16 mouse cellular contexts compared by ENCODE assay signal in the genomic region with DNA sequence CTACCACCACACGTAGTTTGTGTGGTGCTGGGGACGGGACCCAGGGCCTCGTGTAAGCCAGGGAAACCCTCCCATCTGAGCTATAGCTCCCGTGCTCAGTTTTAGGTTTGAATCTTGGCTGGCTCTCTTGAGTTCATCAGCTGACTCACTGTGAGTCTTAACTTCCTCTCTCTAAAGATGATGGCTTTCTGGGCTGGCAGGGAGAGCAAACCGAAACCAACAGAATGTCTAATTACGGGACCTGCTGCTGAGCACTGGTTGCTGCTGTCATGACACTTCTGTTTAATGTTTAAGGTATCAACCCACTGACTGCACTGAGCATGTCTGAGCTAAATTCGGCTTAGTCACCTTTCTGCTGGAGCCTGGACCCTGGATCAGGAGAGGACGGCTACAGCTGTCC. TPM values are rescaled to one million over a fixed set of nuclear protein-coding genes. Genes with fewer than 3 reads are reported as not detected.
DNase-seq lines count a peak whose midpoint lies in the region; ATAC-seq lines count a peak whose summit lies in the region.
"Had no signal": no experiment of that assay in that cellular context is flagged by ENCODE, and none has a peak within 500 bp of the region (broad histone marks: within the 10 kb centered on the region; RNA-seq: fewer than 3 reads in every experiment).

No protein-coding gene starts in this region.

- no peaks in the 10 kb centered on the region for H3K27me3 ChIP-seq in splenic B cell, adult 2 months (ENCODE audit: control insufficient read depth, insufficient read depth, low read length, poor library complexity, severe bottlenecking)
- H3K27me3 ChIP-seq in intestine, embryonic 16.5 days (replicated peaks; ENCODE audit: control insufficient read depth, insufficient read depth, low read length), result no peaks in the 10 kb centered on the region
- H3K27me3 ChIP-seq in kidney, embryonic 14.5 days (ENCODE audit: control insufficient read depth, insufficient read depth, low read length), result no peaks in the 10 kb centered on the region
- H3K27me3 ChIP-seq: forebrain, embryonic 15.5 days; midbrain, embryonic 13.5 days had no signal

- no peaks in the 10 kb centered on the region; the same call in none of the 2 replicates for H3K9me3 ChIP-seq in intestine, embryonic 16.5 days (ENCODE audit: control insufficient read depth, low read length)
- H3K9me3 ChIP-seq in kidney, embryonic 14.5 days (ENCODE audit: control insufficient read depth, low read length), result no peaks in the 10 kb centered on the region
- H3K9me3 ChIP-seq: forebrain, embryonic 15.5 days; midbrain, embryonic 13.5 days had no signal

- H3K36me3 ChIP-seq in macrophage (ENCODE audit: inconsistent target), result no peaks in the 10 kb centered on the region
- no peaks in the 10 kb centered on the region for H3K36me3 ChIP-seq in splenic B cell, adult 2 months (ENCODE audit: control insufficient read depth, insufficient read depth, low read length, poor library complexity, severe bottlenecking)
- no peaks in the 10 kb centered on the region for H3K36me3 ChIP-seq in intestine, embryonic 16.5 days (ENCODE audit: control insufficient read depth, insufficient read depth, low read length)
- H3K36me3 ChIP-seq in kidney, embryonic 14.5 days (ENCODE audit: control insufficient read depth, insufficient read depth, low read length), result no peaks in the 10 kb centered on the region
- H3K36me3 ChIP-seq: forebrain, embryonic 15.5 days; midbrain, embryonic 13.5 days had no signal

- H3K27ac ChIP-seq in macrophage, result peak overlapping the region; percentile 79
- no peak overlapping the region for H3K27ac ChIP-seq in intestine, embryonic 16.5 days (ENCODE audit: low read length)
- no peak overlapping the region for H3K27ac ChIP-seq in kidney, embryonic 14.5 days (ENCODE audit: low read depth, low read length)
- H3K27ac ChIP-seq: forebrain, embryonic 15.5 days; layer of hippocampus, adult 2 months; midbrain, embryonic 13.5 days had no signal

- peaks cover 3% of the 10 kb centered on the region for H3K4me1 ChIP-seq in intestine, embryonic 16.5 days (ENCODE audit: control insufficient read depth, insufficient read depth, low read length)
- no peaks in the 10 kb centered on the region for H3K4me1 ChIP-seq in kidney, embryonic 14.5 days (ENCODE audit: control insufficient read depth, insufficient read depth, low read length)
- H3K4me1 ChIP-seq: forebrain, embryonic 15.5 days had no signal

- no peak overlapping the region for H3K9ac ChIP-seq in intestine, embryonic 16.5 days (ENCODE audit: low read depth, low read length)
- no peak overlapping the region for H3K9ac ChIP-seq in kidney, embryonic 14.5 days (ENCODE audit: low read depth, low read length)
- H3K9ac ChIP-seq: forebrain, embryonic 15.5 days; midbrain, embryonic 13.5 days had no signal

- H3K4me3 ChIP-seq in macrophage (ENCODE audit: inconsistent target), result no peak overlapping the region
- H3K4me3 ChIP-seq in intestine, embryonic 16.5 days (ENCODE audit: low read length), result no peak overlapping the region
- no peak overlapping the region for H3K4me3 ChIP-seq in kidney, embryonic 14.5 days (ENCODE audit: low read length)
- H3K4me3 ChIP-seq: forebrain, embryonic 15.5 days; layer of hippocampus, adult 2 months; midbrain, embryonic 13.5 days had no signal

- WGBS in macrophage (ENCODE audit: missing documents), result 31% methylated on average over 8 of the region's 8 CpGs
- WGBS in intestine, embryonic 16.5 days, result 88% methylated on average over 8 of the region's 8 CpGs
- WGBS in kidney, embryonic 14.5 days, result 95% methylated on average over 8 of the region's 8 CpGs

- H3K79me2 ChIP-seq in macrophage (ENCODE audit: inconsistent target), result peaks cover 7% of the 10 kb centered on the region

- ATAC-seq in intestine, embryonic 16.5 days, result no peak
- no peak for ATAC-seq in kidney, embryonic 14.5 days (ENCODE audit: low FRiP score, low TSS enrichment)
- ATAC-seq: forebrain, embryonic 15.5 days; midbrain, embryonic 13.5 days had no signal

- DNase-seq in spleen, postnatal 36 days (ENCODE audit: low spot score in 2 of 2), result peak; percentile 43 to 55
- DNase-seq in spleen, adult 18-20 months, result no peak
- DNase-seq in NIH3T3 (ENCODE audit: low read depth), result peak; percentile 12
- peak; percentile 76 for DNase-seq in splenic B cell, adult 2 months (ENCODE audit: low read depth, low spot score)
- DNase-seq in right cerebral cortex, adult 2 months (ENCODE audit: low spot score in 2 of 2), result no peak
- DNase-seq: cerebellum, postnatal 10 days; gastrocnemius, postnatal 25 days; kidney, postnatal 14 days; lung, adult 18-20 months; thymus, postnatal 36 days had no signal

- no peak overlapping the region for H3K4me2 ChIP-seq in intestine, embryonic 16.5 days (ENCODE audit: low read depth, low read length)
- no peak overlapping the region for H3K4me2 ChIP-seq in kidney, embryonic 14.5 days (replicated peaks; ENCODE audit: low read depth, low read length)
- H3K4me2 ChIP-seq: forebrain, embryonic 15.5 days; midbrain, embryonic 13.5 days had no signal

RNA-seq across cellular contexts. Expression of a gene that starts 4.2 kb away (rescaled TPM):
- 100 to 1,000 TPM in 23 of 26 experiments, 10 to 100 TPM in 3; 61.7 to 168 (median 115) TPM for total RNA-seq in macrophage (2018; cell fraction: chromatin; rRNA removed)
- 10 to 100 TPM; 66.7 to 95.6 (median 83.4) TPM for total RNA-seq in macrophage (2018; cell fraction: cytosol; rRNA removed)
- 10 to 100 TPM; 49.1 to 97.6 (median 85.9) TPM for total RNA-seq in macrophage (2018; cell fraction: nucleus; rRNA removed)
- polyA plus RNA-seq in macrophage (2018), result 47.6 to 64.8 TPM (median 62.8 TPM) in 3 replicates
- polyA plus RNA-seq in intestine, embryonic 16.5 days (2015; fragmentation: Nextera tagmentation; extraction: Ambion mirVana), result 16.7 and 16.8 TPM in 2 replicates
- 22.9 and 23.7 TPM in 2 replicates for polyA plus RNA-seq in kidney, embryonic 14.5 days (2014; fragmentation: Nextera tagmentation; extraction: Ambion mirVana)

Comparison
In these comparisons a context has a peak if more than half of its experiments do, and no peak if none do; other contexts are left out.
1. DNase-seq: peak in spleen, postnatal 36 days (2 of 2), NIH3T3 (single experiment) and splenic B cell, adult 2 months (single experiment); none in spleen, adult 18-20 months (0 of 2) and right cerebral cortex, adult 2 months (0 of 2).